Mouse (Mus musculus) adrenal gland, postnatal 10 days (tissue): ENCODE results near the gene Hsf2bp. TPM values are rescaled to one million over a fixed set of nuclear protein-coding genes. Genes with fewer than 3 reads are reported as not detected.

Source experiments
- DNase-seq: peaks from one replicate; pipeline ENCODE4 v3.0.0; 2021; ENCODE audit warnings: mixed read lengths
- total RNA-seq, 2 experiments: library from RNA; stranded (reverse); gene quantifications; 2 replicates each; pipeline ENCODE4 v1.2.3; 2021

Gene Hsf2bp
- total RNA-seq, 2 experiments from 2014 or later = 1.4 to 1.7 TPM

DNA sequence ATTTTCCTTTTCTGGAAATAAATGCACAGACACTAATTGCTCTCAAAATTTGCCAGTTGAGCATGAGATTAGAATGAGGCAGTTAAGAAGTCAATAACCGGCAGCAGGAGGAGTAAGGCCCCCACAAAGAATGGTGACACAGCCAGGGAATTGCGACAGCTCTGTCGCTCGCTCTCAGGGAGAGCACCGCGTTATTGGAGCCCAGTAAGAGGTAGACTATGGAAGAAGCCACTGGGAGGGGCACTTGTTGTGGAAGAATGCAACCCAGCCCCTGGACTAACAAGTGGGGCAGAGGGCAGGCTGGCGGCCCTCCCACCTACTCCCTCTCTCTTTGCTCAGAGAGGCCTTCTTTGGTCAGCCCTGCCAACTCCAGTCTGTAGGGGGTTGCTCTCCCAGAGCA, 4.5 kb downstream of the Hsf2bp start:
- no peak for DNase-seq

DNA sequence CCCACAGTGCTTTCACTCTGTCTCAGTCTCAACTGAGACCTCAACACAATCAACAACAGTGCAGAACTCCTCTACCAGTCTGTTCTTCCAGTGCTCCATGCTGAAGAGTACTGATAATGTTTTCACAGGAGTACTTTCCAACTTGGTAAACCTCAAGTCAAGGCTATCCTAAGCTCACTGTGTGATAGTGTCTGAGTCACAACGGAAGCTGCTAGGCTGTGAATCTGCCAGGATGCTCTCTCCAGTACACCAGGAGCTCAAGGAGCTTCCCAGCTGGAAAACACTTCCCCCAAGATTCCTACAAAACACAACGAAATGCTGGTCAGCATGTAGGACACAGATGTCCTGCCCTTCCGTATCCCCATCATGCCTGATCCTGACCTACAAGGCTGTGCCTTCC, 7.8 kb downstream of the Hsf2bp start:
- peak; percentile 22 for DNase-seq

DNA sequence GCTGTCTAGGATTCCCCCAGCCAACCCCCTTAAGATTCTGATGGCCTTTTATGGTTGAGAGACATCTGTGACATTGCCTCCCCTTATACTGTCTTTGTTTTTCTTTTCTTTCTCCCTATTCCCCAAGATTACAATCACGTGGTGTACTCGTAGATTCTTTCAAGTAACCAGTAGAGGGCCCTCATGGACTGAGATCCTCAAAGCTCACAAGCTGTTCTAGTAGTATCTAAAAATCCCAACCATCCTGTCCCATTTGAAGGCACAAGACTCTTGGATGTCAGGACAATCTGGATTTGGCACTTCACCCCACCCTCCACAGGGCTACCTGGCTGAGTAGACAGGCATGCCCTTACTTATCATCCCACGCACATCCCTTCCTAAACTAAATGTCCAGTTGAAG, 8.5 kb downstream of the Hsf2bp start:
- DNase-seq = peak; percentile 24

DNA sequence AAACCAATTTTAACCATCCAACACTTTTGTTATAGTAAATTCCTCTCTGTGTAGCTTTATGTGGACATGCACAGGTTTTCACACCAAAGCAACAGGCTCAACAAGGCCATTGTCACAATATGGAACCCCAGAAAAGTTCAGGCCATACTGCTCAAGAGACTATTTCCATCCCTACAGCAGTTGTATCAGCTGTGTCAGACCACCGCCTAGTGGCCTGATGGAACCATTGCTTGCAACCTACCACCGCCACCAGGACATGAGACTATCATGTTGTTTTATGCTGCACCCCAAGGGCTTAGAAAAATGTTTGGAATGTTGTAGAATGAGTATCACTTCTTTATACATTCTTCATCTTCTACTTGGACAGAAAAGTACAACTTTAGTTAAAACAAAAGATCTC, 10.8 kb downstream of the Hsf2bp start:
- DNase-seq = peak; percentile 76

DNA sequence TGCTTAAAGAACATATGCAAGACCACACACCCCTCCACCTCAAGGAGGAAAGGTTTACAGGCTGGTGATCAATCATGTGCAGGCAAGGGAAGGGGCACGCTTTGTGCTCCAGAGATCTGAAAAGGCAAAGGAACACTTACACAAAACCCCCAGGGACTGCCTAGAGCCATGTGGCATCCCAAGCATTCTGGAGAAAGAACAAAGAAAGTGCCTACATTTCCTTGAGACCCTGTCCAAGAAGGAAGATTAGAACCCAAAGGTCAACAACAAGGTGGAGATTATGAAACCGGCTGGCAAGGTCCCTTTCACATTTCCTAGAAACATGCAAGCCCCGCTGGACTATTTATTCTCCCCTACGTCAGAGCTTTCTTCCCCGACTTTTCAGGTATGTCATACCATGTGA, 11.5 kb downstream of the Hsf2bp start:
- DNase-seq = peak; percentile 47

DNA sequence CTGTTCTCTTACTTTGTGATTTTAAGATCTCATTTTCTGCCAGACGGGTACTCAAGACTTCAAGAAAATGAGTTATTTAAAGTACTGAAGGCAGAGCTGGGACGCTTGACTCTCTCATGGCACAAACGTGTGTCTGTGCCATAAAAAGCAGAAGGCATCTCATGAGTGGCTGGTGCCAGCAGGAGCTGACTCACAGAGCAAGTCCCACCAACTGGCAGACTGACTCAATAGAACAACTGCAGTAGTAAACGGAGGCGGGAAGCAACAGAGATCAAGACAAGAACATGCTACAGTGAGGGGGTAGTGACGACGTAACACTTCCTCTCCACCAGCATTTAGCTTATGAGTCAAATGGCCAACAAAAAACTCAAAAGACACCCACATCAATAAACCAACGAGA, 13.1 kb downstream of the Hsf2bp start:
- DNase-seq = peak; percentile 25

DNA sequence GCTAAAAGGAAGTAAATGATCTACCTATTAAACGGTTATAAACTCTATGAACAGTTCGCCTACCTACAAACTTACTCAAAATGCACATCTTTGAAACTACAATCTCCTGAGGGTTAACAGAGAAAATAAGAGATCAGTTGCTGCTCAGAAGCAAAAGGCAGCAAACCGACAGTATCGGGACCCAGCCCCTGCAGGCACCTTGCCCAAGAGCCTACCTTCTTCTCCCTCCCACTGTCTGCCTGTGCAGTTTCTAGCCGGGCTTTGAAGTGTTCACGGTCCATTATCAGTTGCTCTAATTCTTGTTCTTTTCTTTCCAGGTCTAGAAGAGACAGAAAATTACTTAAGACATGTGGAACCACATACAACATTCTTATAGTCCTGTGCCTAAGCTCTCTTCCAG, 13.6 kb downstream of the Hsf2bp start:
- no peak for DNase-seq

DNA sequence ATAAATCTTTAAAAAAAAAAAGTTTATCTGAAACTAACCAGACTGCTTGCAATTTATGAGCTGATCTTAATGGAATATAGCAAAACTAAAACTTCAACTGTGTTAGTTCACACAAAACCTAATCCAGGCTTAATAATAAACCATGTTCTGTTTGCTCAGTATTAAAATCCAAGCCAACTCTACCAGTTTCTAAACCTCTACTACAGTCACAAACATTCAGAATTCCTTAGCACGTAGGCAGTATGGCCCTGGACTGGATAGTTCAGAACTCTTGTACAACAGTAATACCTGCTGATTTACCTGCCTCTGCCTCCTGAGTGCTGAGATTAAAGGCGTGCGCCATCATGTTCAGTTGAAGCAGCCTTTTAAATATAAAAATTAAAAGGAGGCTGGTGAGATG, 14.2 kb downstream of the Hsf2bp start:
- no peak for DNase-seq

DNA sequence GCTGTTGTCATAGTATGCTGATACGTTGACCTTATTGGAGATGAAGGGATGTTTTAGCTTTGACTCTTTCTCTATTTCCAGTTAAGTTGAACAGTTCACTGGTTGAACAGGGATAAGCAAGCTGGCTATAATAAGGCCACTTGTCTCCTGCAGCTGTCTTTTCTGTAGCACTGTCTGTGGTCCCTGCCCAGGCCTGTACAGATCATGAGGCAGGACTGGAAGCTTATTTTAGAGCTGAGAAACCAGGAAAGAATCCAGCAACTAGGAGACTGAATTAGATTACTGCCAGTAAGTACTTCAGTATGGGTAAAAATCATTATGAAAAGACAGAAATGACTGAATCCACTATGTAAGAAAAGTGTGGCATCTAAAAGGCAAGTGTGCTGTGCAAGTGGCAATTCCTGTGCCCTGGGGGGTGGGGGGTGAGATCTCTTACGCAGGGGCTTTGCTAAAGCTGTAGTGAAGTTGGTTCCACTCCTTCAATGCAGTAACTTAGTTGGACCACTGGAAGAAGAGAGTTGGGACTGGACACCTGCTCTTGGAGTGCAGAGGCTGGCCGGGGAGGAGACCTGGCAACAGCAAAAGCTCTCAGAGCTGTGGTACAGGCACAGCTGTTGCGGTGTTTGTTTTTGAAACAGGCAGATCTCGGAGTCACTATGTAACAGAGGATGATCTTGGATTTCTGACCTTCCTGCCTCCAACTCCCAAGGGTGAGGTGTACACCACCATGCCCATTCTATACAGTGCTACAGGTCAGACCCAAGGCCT, 17.8 kb downstream of the Hsf2bp start:
- no peak for DNase-seq

DNA sequence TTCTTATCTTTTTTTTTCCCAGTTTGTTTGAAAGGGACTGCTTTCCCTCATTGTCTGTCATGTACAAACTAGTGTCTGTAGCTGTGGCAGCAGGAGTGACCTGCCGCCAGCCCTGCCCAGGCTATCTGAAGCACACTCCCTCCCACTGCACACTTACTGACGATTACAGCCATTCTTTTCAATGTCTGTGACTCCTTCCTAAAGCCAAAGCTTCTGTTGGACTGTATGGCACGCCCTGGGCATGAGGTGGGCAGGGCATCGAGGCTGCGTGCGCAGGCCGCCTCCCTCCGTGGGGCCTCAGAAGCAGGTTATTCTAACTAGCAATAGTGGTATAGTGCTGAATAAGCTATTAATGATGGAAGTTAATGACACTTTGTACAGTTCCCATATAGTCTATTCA, 19.7 kb downstream of the Hsf2bp start:
- DNase-seq = no peak

DNA sequence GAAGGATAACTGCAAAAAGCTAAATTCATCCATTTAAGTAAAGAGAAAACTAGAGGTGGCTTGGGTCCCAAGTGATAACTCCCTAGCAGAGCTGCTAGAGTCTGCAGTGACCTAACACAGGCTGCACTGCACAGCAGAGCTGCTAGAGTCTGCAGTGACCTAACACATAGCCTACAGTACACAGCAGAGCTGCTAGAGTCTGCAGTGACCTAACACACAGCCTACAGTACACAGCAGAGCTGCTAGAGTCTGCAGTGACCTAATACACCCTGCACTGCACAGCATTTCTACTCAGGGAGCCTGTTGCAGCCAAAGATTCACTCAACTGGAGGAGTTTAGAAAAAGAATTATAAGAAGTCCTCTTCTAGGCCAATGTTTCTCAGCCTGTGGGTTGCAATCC, 22.5 kb downstream of the Hsf2bp start:
- no peak for DNase-seq

DNA sequence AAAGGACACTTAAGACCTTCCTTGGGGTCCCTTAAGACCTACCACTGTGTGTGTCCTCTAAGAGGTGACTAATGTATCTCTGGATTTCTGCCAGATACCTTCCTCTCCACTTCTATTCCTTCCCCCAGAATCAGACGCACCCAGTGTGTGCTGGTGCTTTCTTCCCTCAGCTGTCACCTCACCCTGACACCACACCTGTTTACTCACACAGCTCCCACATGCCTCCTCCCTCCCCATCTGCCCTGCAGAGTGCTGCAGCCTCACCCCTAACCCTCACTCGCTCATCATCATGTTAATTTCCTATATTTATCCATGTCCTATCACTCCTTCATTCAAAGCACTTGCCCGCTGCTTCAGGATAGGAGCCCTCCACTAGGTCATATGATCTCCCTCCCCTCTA, 23.9 kb downstream of the Hsf2bp start:
- no peak for DNase-seq

DNA sequence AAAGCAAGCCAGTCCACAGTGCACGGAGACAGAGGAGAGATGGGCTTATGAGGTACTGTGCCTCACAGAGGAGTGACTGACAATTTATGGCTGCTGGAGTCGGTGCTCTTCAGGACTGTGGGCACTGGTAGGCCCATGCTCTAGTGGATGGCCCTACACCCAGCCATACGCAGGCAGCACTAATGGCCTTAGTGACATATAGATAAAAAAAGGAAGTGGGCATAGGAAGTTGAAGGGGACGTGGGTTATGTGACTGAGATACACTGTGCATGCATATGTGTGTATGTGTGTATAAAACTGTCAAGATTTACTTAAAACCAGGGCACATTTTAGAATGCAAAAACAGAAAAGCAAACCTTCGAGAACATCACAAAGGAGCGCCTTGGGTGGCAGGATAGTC, 24.5 kb downstream of the Hsf2bp start:
- no peak for DNase-seq

DNA sequence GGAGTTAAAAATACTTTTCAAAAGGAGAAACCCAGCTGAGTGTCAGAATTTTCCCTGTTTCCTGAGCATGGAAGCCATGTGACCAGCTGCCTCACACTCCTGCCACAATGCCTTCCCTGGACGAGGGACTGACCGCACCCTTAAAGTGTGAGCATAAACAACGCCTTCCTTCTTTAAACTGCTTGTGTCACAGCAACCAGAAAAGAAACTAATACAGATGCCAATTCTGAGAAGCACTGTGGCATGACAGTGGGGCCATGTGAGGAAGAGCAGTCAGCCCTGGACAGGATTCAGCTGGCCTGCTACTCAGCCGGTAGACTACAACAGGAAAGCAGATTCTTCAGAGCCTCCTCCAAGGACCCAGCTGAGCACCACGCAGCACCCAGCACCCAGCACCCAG, 29.3 kb downstream of the Hsf2bp start:
- DNase-seq = no peak

DNA sequence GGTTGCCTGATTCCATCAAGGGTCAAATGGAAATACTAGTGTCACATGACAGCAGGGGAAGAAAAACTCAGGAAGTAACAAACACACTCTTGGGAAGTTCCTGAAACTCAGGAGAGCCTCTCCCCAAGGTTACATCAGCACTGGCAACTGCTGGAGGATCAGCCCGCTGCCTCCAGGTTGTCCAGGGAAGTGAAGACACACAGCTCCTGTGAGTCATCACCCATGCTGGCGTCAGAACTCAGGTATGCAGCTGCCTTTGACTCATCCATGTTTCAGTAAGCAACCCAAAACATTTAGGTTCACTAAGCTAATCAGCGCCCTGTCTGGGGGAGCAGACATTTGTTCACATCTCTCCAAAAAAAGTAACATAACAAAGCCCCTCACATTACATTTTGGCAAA, 32.9 kb downstream of the Hsf2bp start:
- DNase-seq = no peak

DNA sequence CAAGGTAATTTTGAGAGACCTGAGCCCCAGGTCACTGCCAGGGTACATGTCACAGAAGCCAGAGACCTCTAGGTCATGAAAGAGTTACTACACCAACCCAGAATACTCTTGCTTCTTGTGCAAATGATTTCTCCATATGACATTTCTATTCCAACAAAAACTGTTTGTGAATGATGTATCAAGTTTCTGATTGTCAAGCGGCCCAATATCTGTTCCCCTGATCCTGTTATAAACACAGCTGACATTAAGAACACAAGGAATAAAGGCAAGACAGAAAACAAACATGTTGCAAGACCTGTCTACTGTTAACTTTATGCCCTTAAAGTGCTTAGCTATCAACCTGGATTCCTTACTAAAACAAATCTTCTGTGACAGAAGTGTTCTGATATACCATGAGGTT, 37.8 kb downstream of the Hsf2bp start:
- no peak for DNase-seq

DNA sequence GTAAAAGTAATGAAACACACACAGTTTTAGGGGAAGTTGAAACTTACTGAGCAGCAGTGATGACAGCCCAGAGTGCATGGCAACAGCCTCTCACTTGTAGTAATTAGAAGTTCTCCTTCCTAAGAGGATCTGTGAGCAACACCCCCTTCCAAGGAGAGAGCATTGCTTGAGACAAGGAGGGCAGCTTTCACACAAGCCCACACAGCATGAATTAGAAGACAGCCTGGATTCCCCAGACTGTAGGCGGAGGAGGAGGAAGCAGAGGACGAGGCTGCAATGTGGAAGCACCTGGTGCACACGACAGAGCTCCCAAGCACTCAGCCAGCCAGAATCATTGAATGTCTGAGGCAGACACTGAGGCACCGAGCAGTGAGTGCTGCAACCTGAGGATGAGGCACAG, 39.8 kb downstream of the Hsf2bp start:
- no peak for DNase-seq

DNA sequence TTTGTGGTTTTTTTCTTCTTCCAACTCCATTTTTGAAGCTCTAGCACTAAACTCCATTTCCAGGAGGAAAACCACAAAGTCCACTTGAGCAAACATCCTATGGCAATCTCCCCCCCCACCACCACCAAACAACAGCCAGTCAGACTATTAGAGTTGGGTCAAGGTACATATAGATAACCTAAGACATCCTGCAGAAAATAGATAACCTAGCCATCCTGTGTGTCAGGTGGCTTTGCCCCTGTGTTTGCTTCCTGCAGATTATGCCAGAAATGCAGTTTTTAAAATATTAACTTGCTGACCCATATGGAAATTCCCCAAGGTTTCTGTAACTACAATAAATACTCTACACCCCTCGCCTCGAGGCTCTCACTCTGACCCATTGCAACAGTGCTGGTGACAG, 40.4 kb downstream of the Hsf2bp start:
- no peak for DNase-seq

DNA sequence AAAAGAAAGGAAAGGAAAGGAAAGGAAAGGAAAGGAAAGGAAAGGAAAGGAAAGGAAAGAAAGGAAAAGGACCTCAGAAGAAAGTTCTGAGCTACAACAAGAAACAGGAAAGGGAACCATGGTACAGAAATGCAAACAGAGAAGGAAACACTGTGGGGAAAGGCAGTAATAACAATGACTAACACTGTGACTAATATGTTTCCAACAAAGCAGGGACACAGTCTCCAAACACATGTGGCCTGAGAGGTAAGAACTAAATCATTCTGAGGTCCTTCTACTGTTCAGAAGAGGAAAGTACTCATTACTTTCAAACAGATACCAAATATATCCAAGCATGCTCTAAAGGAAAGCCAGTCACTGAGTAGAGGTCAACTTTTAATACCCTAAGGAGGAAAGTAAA, 42.0 kb downstream of the Hsf2bp start:
- no peak for DNase-seq

DNA sequence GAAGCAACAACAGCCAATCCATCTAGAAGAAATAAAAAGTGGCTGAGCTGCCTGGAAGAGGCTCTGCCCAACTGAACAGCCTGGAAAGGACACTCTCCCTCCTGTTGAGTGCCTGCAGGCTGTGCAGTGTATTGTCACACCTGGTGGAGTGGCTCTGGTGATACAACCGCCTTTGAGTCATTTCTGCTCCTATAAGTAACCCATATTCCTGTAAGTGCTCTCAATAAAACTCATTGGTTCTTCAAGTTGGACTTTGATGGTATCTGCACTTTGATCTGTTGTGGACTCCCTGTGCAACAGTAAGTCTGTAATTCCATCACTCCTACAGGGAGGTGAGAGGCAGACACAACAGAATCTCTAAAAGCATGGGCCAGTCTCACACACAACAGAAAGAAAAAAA, 42.8 kb downstream of the Hsf2bp start:
- DNase-seq = no peak

DNA sequence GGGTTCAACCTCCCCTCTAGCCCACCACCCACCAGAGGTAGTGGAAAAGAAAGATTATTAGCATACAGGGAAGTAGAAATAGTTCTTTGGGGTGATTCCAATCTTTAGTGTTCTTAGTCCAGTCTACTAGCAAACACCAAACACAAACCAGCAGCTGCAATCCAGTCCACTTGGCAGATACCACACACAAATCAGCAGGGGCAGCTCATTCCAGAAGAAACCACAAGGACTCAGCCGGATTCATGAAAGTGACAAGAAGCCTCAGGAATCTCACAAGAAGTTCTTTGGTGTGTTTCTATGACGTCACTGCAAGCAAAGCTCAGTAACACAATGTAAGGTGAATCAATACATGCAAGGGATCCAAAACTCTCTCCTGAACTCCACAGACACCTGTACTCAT, 44.1 kb downstream of the Hsf2bp start:
- no peak for DNase-seq

DNA sequence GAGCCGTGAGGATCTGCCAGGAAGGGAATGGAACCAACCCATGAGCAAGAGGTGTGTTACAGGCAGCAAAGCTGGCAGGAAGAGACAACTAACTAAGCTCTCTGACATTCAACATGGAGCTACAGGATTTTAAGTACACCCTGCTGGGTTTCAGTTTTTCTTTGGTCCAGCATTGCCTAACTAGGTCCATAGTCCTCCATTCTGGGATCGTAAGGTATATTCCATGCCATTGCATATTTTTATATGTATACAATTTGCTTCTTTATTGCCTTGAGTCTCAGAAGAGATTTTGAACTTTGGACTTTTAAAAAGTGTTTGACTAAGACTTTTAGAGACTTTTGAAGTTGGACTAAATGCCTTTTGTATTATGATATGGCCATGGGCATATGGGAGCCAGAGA, 47.1 kb downstream of the Hsf2bp start:
- no peak for DNase-seq

DNA sequence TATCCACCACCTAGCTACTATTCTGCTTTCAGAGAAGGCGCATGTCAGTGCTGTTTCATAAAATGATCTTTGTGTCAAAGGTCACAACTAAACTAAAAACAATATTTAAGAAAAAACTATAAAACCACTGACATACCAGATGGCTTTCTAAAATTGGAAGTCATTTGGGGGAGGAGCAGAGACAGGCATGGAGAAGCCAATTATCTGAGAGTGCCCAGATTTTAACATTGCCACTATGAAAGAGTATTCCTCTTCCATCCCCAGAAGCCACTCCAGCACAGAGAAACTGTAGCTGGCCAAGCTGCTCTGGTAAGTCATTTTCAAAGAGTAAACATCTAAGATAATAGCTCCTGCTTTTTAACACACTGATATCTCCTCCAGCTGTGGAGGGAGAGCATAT, 49.2 kb downstream of the Hsf2bp start:
- DNase-seq = no peak

DNA sequence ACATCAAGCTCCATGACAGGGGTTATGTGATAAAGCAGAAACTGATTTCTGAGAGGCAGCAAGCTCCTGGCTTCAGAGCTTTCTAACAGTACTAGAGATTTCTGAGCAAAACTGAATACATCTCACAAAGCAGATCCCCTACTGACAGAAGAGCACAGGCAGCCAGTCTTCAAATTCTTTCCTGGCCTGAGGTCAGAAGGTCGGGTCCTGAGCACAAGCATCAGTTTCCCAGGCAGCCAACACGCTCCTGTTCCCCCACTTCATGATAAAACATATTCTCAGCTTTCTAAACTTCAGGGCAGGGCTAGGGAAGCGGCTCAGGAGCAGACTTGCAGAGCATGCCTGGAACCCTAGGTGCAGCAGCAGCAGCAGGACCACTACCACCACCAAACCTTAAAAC, 52.7 kb downstream of the Hsf2bp start:
- DNase-seq = no peak
